Mouse (Mus musculus): ENCODE data around the gene Clec11a. TPM values are rescaled to one million over a fixed set of nuclear protein-coding genes. Genes with fewer than 3 reads are reported as not detected.

Clec11a gene
- polyA plus RNA-seq, 1 experiment from 2014 or later: 4.2 TPM

- Histone ChIP-seq H3K4me2 (replicated peaks; ENCODE audit: low read depth, low read length) (peak overlapping the region; percentile 96; the same call in 1 of the 2 replicates), H3K9ac (replicated peaks; ENCODE audit: low read depth, low read length) (no peak overlapping the region), H3K36me3 (ENCODE audit: control insufficient read depth, insufficient read depth, low read length) (no peaks in the 10 kb centered on the region; the same call in 1 of the 2 replicates), H3K4me1 (ENCODE audit: control insufficient read depth, insufficient read depth, low read length) (peaks cover 12% of the 10 kb centered on the region), H3K27ac (ENCODE audit: low read length) (no peak overlapping the region), H3K9me3 (ENCODE audit: control insufficient read depth, low read depth, low read length) (no peaks in the 10 kb centered on the region), H3K27me3 (ENCODE audit: control insufficient read depth, insufficient read depth, low read length) (no peaks in the 10 kb centered on the region), H3K4me3 (ENCODE audit: low read depth, low read length) (no peak overlapping the region)
- no peak for ATAC-seq (ENCODE audit: insufficient number of reproducible peaks, insufficient read depth, low FRiP score, low read depth)
- 22% methylated on average over 6 of the region's 6 CpGs for WGBS
Observed at GRCm38 (mm10) chr7:44311713-44312304, 5.1 kb upstream of the Clec11a start.

DNA sequence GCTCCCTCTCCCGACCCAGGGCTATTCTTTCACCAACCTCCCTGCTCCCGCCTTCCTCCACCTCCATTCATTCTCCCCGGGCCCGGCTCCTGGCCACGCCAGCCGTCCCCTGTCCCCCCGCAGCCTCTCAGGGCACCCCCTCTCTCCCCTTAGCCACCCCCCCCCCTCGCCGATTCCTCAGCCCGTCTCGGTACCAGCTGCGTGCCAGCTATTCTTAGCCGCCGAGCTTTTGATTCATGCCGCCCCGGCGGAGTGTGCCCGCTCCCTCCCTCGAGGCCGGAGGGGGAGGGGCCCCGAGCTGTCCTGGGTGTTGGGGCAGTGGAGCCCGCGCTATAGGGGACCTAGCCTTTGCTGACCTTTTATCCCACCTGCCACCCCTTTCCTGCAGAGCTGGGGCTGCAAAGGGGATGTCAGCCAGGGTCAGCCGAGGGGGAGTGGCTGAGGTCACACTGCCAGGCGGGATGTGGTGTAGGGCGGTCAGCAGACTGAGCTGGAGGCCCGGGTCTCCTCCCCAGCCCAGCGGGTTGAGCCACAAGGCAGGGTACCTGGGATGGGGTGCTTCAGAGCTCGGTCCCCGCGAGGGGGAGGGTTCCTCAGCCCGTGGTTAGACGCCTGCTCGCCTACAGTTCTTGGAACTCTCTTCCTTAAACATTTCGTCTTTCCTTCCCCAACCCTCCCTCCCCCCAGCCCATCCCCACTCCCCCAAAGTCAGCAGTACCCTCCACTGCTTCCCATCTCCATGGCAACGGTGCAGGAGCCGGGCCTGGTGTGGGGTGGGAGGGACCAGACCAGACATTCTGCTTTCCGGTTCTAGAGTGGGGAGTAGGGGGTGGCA lies 4.4 kb upstream of the Clec11a start:
- 3% methylated on average over 36 of the region's 38 CpGs for WGBS
- Histone ChIP-seq H3K27ac (ENCODE audit: low read length) (no peak overlapping the region), H3K9me3 (ENCODE audit: control insufficient read depth, low read depth, low read length) (no peaks in the 10 kb centered on the region), H3K27me3 (ENCODE audit: control insufficient read depth, insufficient read depth, low read length) (no peaks in the 10 kb centered on the region), H3K4me3 (ENCODE audit: low read depth, low read length) (peak overlapping the region; percentile 42), H3K36me3 (ENCODE audit: control insufficient read depth, insufficient read depth, low read length) (no peaks in the 10 kb centered on the region; the same call in 1 of the 2 replicates), H3K9ac (replicated peaks; ENCODE audit: low read depth, low read length) (peak overlapping the region; percentile 43), H3K4me1 (ENCODE audit: control insufficient read depth, insufficient read depth, low read length) (peaks cover 18% of the 10 kb centered on the region), H3K4me2 (replicated peaks; ENCODE audit: low read depth, low read length) (peak overlapping the region; percentile 96)
- ATAC-seq (ENCODE audit: insufficient number of reproducible peaks, insufficient read depth, low FRiP score, low read depth): 0 out of 2 replicates have a peak, but pooled peaks have one; percentile 3

DNA sequence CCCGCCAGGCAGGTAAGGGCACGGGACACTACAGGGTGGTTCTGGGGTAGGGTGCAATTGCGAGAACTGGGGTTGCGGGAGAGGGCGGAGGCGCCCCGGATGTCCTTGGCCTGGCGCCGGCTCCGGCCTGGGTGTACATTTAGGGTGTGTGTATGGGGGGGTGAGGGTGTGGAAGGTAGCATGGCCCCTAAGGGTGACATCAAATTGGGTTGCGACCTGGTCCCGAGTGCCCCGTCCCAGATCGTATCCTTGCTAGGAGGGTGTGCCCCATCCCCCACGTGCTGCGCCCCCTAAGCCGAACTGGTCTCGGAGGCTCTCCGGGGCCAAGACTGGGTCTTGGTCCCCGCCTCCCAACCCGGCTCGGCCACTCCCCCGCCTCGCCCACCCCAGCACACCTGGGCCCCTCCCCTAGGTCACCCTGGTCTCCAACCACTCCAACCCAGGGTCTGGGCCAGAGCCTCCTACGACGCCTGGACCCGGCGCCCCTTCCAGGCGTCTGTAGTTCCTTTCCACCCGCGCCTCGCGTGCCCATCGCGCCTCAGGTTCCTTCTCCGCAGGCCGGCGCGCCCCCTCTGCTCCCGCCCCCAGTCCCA lies 3.7 kb upstream of the Clec11a start:
- Histone ChIP-seq H3K4me2 (replicated peaks; ENCODE audit: low read depth, low read length) (peak overlapping the region; percentile 96), H3K27ac (ENCODE audit: low read length) (no peak overlapping the region), H3K27me3 (ENCODE audit: control insufficient read depth, insufficient read depth, low read length) (no peaks in the 10 kb centered on the region), H3K4me3 (ENCODE audit: low read depth, low read length) (peak overlapping the region; percentile 42), H3K4me1 (ENCODE audit: control insufficient read depth, insufficient read depth, low read length) (peaks cover 24% of the 10 kb centered on the region), H3K36me3 (ENCODE audit: control insufficient read depth, insufficient read depth, low read length) (no peaks in the 10 kb centered on the region; the same call in 1 of the 2 replicates), H3K9ac (replicated peaks; ENCODE audit: low read depth, low read length) (peak overlapping the region; percentile 43), H3K9me3 (ENCODE audit: control insufficient read depth, low read depth, low read length) (no peaks in the 10 kb centered on the region)
- no peak for ATAC-seq (ENCODE audit: insufficient number of reproducible peaks, insufficient read depth, low FRiP score, low read depth)
- 1% methylated on average over 38 of the region's 40 CpGs for WGBS

DNA sequence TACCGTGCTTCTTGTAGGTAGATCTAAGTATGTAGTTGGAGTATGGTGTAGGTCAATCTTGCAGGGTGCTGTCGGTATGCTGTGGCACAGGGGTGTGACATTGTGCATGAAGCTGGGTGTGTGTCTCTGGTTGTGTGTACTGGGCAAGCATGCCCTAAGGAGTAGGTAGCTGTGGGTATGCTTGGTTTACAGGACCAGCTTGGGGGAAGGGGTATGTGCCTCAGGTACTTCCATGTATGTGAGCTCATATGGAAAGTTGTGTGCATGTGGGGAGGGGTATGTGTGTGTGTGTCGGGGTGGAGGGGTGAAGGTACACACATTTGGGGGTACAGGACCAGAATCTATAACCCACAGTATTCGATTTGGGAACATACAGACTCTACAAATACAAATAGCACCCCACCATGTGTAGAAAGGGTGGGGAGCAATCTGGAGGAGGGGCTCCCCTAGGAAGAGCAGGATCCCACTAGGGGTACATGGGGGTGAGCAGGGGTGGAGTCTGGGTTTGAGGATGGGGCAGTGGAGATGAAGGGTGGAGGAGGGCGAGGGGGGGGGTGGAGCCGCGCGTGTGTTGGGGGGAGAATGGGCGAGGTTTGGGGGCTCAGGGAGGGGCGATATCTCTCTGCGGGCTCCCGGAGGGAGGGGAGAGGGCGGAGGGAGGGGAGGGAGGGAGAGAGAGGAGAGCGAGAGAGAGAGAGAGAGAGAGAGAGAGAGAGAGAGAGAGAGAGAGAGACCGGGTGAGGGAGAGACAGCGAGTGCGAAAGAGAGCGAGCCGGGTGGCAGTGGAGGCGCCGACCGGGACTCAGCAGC lies 3.0 kb upstream of the Clec11a start, which contains the start of gene Shank1:
Shank1 (plus strand) TSS at position 779 of the 810 bp plus-strand sequence.
- H3K9ac ChIP-seq (replicated peaks; ENCODE audit: low read depth, low read length): peak within 1 kb of the TSS; percentile 43
- no peak within 1 kb of the TSS for H3K27ac ChIP-seq (ENCODE audit: low read length)
- H3K36me3 ChIP-seq (ENCODE audit: control insufficient read depth, insufficient read depth, low read length): no peaks in the 10 kb centered on the region; the same call in 1 of the 2 replicates
- no peaks in the 10 kb centered on the region for H3K9me3 ChIP-seq (ENCODE audit: control insufficient read depth, low read depth, low read length)
- ATAC-seq (ENCODE audit: insufficient number of reproducible peaks, insufficient read depth, low FRiP score, low read depth): no peak
- WGBS: 19% methylated on average over 13 of the region's 22 CpGs
- no peaks in the 10 kb centered on the region for H3K27me3 ChIP-seq (ENCODE audit: control insufficient read depth, insufficient read depth, low read length)
- peaks cover 24% of the 10 kb centered on the region for H3K4me1 ChIP-seq (ENCODE audit: control insufficient read depth, insufficient read depth, low read length)
- H3K4me3 ChIP-seq (ENCODE audit: low read depth, low read length): peak within 1 kb of the TSS; percentile 42
- H3K4me2 ChIP-seq (replicated peaks; ENCODE audit: low read depth, low read length): peak within 1 kb of the TSS; percentile 96

GRCm38 (mm10) chr7:44307261-44308020 lies 739 bp upstream of the Clec11a start:
- Histone ChIP-seq H3K9ac (replicated peaks; ENCODE audit: low read depth, low read length) (no peak overlapping the region), H3K27me3 (ENCODE audit: control insufficient read depth, insufficient read depth, low read length) (no peaks in the 10 kb centered on the region), H3K4me3 (ENCODE audit: low read depth, low read length) (no peak overlapping the region), H3K4me2 (replicated peaks; ENCODE audit: low read depth, low read length) (no peak overlapping the region), H3K27ac (ENCODE audit: low read length) (peak overlapping the region; percentile 34; the same call in 1 of the 2 replicates), H3K9me3 (ENCODE audit: control insufficient read depth, low read depth, low read length) (no peaks in the 10 kb centered on the region), H3K4me1 (ENCODE audit: control insufficient read depth, insufficient read depth, low read length) (peaks cover 28% of the 10 kb centered on the region), H3K36me3 (ENCODE audit: control insufficient read depth, insufficient read depth, low read length) (no peaks in the 10 kb centered on the region)
- 22% methylated on average over 9 of the region's 9 CpGs for WGBS
- ATAC-seq (ENCODE audit: insufficient number of reproducible peaks, insufficient read depth, low FRiP score, low read depth): no peak

DNA sequence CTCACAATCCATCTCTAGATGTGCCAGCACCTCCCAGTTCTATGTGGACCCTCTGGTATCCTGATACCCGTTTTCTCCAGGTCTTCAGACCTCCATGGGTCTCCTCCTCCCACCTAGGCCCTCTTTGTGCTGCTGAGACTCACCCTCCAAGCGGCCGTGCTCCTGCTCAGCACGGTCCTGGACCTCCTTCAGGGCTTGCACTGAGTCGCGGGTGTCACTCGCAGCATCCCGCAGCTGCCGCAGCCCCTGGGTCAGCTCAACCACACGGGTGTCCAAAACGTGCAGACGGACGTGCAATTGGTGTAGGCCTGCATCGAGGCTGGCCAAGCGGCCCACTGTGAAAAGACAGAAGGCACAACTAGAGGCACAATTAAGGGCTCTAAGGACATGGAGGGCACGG lies 1.0 kb downstream of the Clec11a start:
- Histone ChIP-seq H3K27ac (ENCODE audit: low read length) (peak overlapping the region; percentile 29; the same call in 1 of the 2 replicates), H3K4me3 (ENCODE audit: low read depth, low read length) (0 out of 2 replicates have a peak overlapping the region, but pooled peaks have one; percentile 1), H3K4me2 (replicated peaks; ENCODE audit: low read depth, low read length) (peak overlapping the region; percentile 70), H3K36me3 (ENCODE audit: control insufficient read depth, insufficient read depth, low read length) (no peaks in the 10 kb centered on the region), H3K4me1 (ENCODE audit: control insufficient read depth, insufficient read depth, low read length) (peaks cover 20% of the 10 kb centered on the region; the same call in 1 of the 2 replicates), H3K27me3 (ENCODE audit: control insufficient read depth, insufficient read depth, low read length) (no peaks in the 10 kb centered on the region), H3K9me3 (ENCODE audit: control insufficient read depth, low read depth, low read length) (no peaks in the 10 kb centered on the region), H3K9ac (replicated peaks; ENCODE audit: low read depth, low read length) (no peak overlapping the region)
- WGBS: 13% methylated on average over 16 of the region's 16 CpGs
- no peak for ATAC-seq (ENCODE audit: insufficient number of reproducible peaks, insufficient read depth, low FRiP score, low read depth)

- H3K9me3 ChIP-seq (ENCODE audit: control insufficient read depth, low read depth, low read length): no peaks in the 10 kb centered on the region
Observed at GRCm38 (mm10) chr7:44304775-44305641, 1.7 kb downstream of the Clec11a start.

More at GRCm38 (mm10) chr7:44304775-44305641, 1.7 kb downstream of the Clec11a start:
- H3K4me1 ChIP-seq (ENCODE audit: control insufficient read depth, insufficient read depth, low read length): peaks cover 16% of the 10 kb centered on the region; the same call in 1 of the 2 replicates
- peak; percentile 94 for ATAC-seq (ENCODE audit: insufficient number of reproducible peaks, insufficient read depth, low FRiP score, low read depth)
- under 1% methylated on average over 49 of the region's 49 CpGs for WGBS
- H3K4me2 ChIP-seq (replicated peaks; ENCODE audit: low read depth, low read length): peak overlapping the region; percentile 70
- peak overlapping the region; percentile 87 for H3K9ac ChIP-seq (replicated peaks; ENCODE audit: low read depth, low read length)
- peak overlapping the region; percentile 91 for H3K27ac ChIP-seq (ENCODE audit: low read length)
- H3K27me3 ChIP-seq (ENCODE audit: control insufficient read depth, insufficient read depth, low read length): no peaks in the 10 kb centered on the region
- peak overlapping the region; percentile 69 for H3K4me3 ChIP-seq (ENCODE audit: low read depth, low read length)
- no peaks in the 10 kb centered on the region for H3K36me3 ChIP-seq (ENCODE audit: control insufficient read depth, insufficient read depth, low read length)
